Mouse (Mus musculus) forebrain, embryonic 15.5 days (tissue): ENCODE measurements around the gene Cass4. TPM values are rescaled to one million over a fixed set of nuclear protein-coding genes. Genes with fewer than 3 reads are reported as not detected.
A peak's percentile ranks its signal among the peaks of the same experiment; 100 is the strongest.

ENCODE experiments used
- ATAC-seq: fragments of 200-750 bp; cut with Nextera tagmentation; replicated peaks from 2 replicates; pipeline ENCODE4 v1.8.0; 2017; ENCODE audit warnings: mild to moderate bottlenecking, moderate TSS enrichment, moderate library complexity
- H3K27ac ChIP-seq: fragments of 300-500 bp; sonication (generic); replicated peaks from 2 replicates; pipeline ENCODE4 v1.5.1; 2015; ENCODE audit warnings: mild to moderate bottlenecking, inconsistent platforms
- H3K27me3 ChIP-seq: fragments of 300-500 bp; sonication (generic); 2 replicates; pipeline ENCODE4 v1.6.1; 2015; ENCODE audit warnings: inconsistent platforms
- H3K36me3 ChIP-seq: fragments of 300-500 bp; sonication (generic); 2 replicates; pipeline ENCODE4 v1.6.1; 2015; ENCODE audit warnings: mild to moderate bottlenecking, inconsistent platforms
- H3K4me1 ChIP-seq: fragments of 300-500 bp; sonication (generic); 2 replicates; pipeline ENCODE4 v1.6.1; 2015; ENCODE audit warnings: inconsistent platforms
- H3K4me2 ChIP-seq: fragments of 300-500 bp; sonication (generic); replicated peaks from 2 replicates; pipeline ENCODE4 v1.6.1; 2015; ENCODE audit warnings: mild to moderate bottlenecking, inconsistent platforms
- H3K4me3 ChIP-seq: fragments of 300-500 bp; sonication (generic); 2 replicates; pipeline ENCODE4 v1.5.1; 2015; ENCODE audit warnings: mild to moderate bottlenecking, inconsistent platforms
- H3K9ac ChIP-seq: fragments of 300-500 bp; sonication (generic); replicated peaks from 2 replicates; pipeline ENCODE4 v1.6.1; 2015; ENCODE audit warnings: mild to moderate bottlenecking, inconsistent platforms
- H3K9me3 ChIP-seq: fragments of 300-500 bp; sonication (generic); 2 replicates; pipeline ENCODE4 v1.6.1; 2016; ENCODE audit warnings: inconsistent platforms
- WGBS: fragments of 180-500 bp; shearing (Covaris S2); methylation state at CpG from one replicate; pipeline ENCODE4 v1.1.7; 2015; ENCODE audit warnings: mixed read lengths; 5-methylcytosine and 5-hydroxymethylcytosine counted together
- polyA plus RNA-seq: library from polyadenylated mRNA; unstranded; fragments of >200 nt; fragmentation: Nextera tagmentation; extraction: Ambion mirVana; gene quantifications from 2 replicates; pipeline ENCODE4 v1.2.1, GENCODE M21; 2015

Gene Cass4
- polyA plus RNA-seq, 1 experiment from 2014 or later, result 0.05 TPM

DNA sequence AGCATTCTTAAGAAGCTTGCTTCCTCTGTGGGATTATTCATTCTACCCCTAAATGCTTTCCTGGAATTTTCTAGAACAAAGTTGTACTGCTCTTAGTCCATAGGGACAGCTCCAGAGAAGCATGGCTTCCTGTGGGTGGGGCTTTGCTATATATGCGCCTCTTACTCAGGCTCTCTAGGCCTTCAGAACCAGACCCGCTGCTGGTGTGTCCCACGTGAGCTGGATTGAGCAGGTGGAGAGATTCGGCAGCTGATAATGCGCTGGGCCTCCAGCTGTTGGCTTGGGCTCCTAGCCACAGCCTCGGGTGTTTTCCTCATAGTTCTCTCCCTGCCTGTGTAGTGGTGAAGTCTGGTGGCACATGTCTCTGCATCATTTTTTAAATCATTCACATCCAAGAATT, 57.0 kb downstream of the Cass4 start:
- no peak overlapping the region for H3K9ac ChIP-seq
- H3K36me3 ChIP-seq, result peaks cover 77% of the 10 kb centered on the region
- ATAC-seq, result no peak
- no peaks in the 10 kb centered on the region for H3K27me3 ChIP-seq
- no peaks in the 10 kb centered on the region for H3K4me1 ChIP-seq
- no peak overlapping the region for H3K4me2 ChIP-seq
- 94% methylated on average over 6 of the region's 6 CpGs for WGBS
- H3K9me3 ChIP-seq, result no peaks in the 10 kb centered on the region
- H3K4me3 ChIP-seq, result no peak overlapping the region
- H3K27ac ChIP-seq, result no peak overlapping the region

DNA sequence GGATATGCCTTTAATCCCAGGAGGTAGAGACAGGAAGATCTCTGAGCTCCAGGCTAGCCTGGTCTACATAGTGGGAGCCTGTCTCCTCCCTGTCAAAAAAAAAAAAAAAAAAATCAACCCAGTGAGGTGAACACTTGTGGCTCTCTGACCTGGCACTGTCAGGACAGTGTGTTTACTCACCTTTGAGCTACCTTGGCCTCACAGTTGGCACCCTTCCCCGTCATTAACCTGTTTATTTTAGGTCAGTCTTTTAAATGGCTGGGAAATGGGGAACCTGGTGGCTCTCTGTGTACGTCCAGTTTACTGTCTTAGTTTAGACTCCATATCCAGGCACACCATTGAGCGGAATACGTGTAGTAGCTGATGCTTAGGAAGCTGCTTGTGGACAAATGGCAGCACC, 58.4 kb downstream of the Cass4 start:
- Histone ChIP-seq H3K27ac (no peak overlapping the region), H3K9me3 (no peaks in the 10 kb centered on the region), H3K36me3 (peaks cover 65% of the 10 kb centered on the region), H3K27me3 (no peaks in the 10 kb centered on the region), H3K4me1 (no peaks in the 10 kb centered on the region), H3K9ac (no peak overlapping the region), H3K4me2 (no peak overlapping the region), H3K4me3 (no peak overlapping the region)
- 96% methylated on average over 4 of the region's 4 CpGs for WGBS
- ATAC-seq, result no peak

DNA sequence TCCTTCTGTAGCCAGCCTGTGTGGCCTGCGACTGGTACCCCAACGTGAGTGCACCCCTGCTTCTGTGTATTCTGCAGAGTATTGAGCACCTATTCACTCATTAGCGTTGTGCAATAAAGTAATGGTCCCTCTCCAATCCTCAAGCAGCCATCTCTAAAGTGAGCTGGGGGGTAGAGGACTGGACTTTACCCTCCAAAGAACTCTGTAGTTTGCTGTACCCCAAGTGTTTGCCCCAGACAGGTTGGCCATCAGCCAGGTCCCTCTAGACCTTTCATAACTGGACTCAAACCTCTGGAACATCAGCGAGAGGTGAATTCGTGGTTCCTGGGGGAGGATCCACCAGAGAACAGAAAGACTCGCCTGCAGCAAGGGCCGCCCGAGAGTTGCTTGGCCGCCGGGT, 58.9 kb downstream of the Cass4 start:
- peaks cover 65% of the 10 kb centered on the region for H3K36me3 ChIP-seq
- H3K27ac ChIP-seq, result no peak overlapping the region
- ATAC-seq, result no peak
- no peaks in the 10 kb centered on the region for H3K27me3 ChIP-seq
- no peaks in the 10 kb centered on the region for H3K4me1 ChIP-seq
- H3K9ac ChIP-seq, result no peak overlapping the region
- no peak overlapping the region for H3K4me3 ChIP-seq
- no peaks in the 10 kb centered on the region for H3K9me3 ChIP-seq
- WGBS, result 96% methylated on average over 10 of the region's 10 CpGs
- no peak overlapping the region for H3K4me2 ChIP-seq

DNA sequence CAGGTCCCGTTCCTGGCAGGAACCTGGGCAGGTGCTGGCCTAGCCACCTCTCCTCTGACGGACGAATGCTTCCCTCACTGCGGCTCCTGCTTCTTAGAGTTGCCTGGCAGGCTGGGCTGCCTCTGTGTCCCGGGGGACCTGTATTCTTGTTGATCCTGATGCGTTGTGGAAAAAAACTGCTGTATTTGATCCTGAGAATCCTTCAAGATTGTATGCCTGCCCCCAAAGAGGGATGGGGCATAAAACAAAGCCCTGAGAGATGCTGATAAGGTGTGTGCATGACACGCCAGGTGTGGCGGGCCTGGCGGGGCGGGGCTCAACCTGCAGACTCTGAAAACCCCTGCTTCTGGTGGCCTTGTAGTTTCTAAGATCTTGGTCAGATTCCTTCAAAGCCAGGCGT, 64.9 kb downstream of the Cass4 start, which contains the start of gene Gcnt7:
TSS of gene Gcnt7 (minus strand) at position 101 of the 400 bp plus-strand sequence.
- Histone ChIP-seq H3K9me3 (no peaks in the 10 kb centered on the region), H3K9ac (no peak within 1 kb of the TSS), H3K4me3 (no peak within 1 kb of the TSS), H3K4me1 (no peaks in the 10 kb centered on the region), H3K4me2 (no peak within 1 kb of the TSS), H3K36me3 (peaks cover 19% of the 10 kb centered on the region), H3K27me3 (no peaks in the 10 kb centered on the region), H3K27ac (no peak within 1 kb of the TSS)
- ATAC-seq, result no peak
- 95% methylated on average over 11 of the region's 11 CpGs for WGBS

DNA sequence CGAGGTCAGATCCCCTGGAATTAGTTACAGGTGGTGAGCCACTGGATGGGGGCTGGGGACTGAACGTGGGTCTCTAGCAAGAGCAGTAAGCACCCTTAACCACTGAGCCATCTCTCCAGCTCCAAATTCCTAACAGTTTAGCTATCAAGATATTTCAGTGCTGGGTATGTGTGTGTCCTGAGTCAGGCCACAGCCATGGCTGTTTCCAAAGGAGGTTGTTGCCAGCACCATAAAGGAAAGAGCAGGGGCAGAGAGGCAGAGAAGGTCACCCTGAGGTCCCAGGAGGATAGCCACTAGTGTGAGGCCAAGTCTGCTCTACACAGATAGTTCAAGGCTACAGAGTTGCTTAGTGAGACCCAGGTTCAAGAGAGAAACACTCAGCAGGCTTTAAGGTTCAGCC, 67.1 kb downstream of the Cass4 start:
- no peak overlapping the region for H3K27ac ChIP-seq
- no peaks in the 10 kb centered on the region for H3K4me1 ChIP-seq
- H3K27me3 ChIP-seq, result no peaks in the 10 kb centered on the region
- no peak overlapping the region for H3K4me3 ChIP-seq
- peaks cover 25% of the 10 kb centered on the region for H3K36me3 ChIP-seq
- WGBS, result 84% methylated on average over 2 of the region's 2 CpGs
- no peak overlapping the region for H3K4me2 ChIP-seq
- no peak overlapping the region for H3K9ac ChIP-seq
- no peaks in the 10 kb centered on the region for H3K9me3 ChIP-seq
- ATAC-seq, result no peak

DNA sequence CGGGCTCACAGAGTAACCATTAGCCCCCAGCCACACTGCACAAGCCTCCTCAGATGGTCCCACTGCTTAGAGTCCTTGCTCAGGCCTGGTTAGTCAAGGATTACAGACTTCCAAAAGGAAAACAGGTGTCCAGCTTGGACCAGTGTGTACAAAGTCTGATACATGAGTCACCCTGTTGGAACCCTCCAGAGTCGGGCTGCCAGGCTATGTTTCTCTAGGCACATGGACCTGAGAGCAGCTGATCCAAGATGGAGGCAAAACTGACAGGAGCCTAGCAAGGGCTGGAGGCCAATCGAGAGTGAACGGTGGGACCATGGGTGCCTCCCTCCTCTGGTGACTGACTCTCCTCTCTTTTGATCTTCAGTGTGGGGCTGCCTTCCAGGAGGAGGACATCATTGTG, 69.2 kb downstream of the Cass4 start:
- peaks cover 1% of the 10 kb centered on the region; the same call in 1 of the 2 replicates for H3K4me1 ChIP-seq
- H3K4me2 ChIP-seq, result no peak overlapping the region
- no peaks in the 10 kb centered on the region for H3K27me3 ChIP-seq
- H3K36me3 ChIP-seq, result peaks cover 28% of the 10 kb centered on the region
- ATAC-seq, result no peak
- H3K27ac ChIP-seq, result no peak overlapping the region
- no peaks in the 10 kb centered on the region for H3K9me3 ChIP-seq
- H3K4me3 ChIP-seq, result no peak overlapping the region
- no peak overlapping the region for H3K9ac ChIP-seq
- 94% methylated on average over 4 of the region's 4 CpGs for WGBS

DNA sequence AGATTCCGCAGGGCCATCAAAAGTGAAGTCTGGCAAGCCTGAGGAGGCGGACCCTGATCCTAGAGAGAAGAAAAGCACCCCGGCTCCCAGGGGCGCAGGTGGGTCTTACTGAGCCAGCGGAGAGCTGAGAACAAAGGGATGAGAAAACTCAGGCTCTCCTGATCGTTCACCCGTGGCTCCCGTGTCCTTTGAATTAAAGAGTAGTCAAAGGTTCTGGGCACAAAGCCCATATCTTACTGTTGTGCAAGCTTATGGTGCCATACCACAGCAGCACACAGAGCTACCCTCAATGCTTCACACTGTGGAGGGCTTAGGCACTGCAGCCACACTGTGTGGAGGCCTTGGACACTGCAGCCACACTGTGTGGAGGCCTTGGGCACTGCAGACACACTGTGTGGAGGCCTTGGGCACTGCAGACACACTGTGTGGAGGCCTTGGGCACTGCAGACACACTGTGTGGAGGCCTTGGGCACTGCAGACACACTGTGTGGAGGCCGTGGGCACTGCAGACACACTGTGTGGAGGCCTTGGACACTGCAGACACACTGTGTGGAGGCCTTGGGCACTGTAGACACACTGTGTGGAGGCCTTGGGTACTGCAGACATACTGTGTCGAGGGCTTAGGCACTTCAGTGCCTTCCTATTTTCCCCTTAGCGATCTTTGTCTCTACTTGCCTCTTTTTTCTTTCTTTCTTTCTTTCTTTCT, 73.0 kb downstream of the Cass4 start:
- WGBS, result 61% methylated on average over 11 of the region's 11 CpGs
- Histone ChIP-seq H3K4me2 (no peak overlapping the region), H3K27me3 (no peaks in the 10 kb centered on the region), H3K9ac (no peak overlapping the region), H3K4me3 (no peak overlapping the region), H3K4me1 (peaks cover 12% of the 10 kb centered on the region), H3K9me3 (no peaks in the 10 kb centered on the region), H3K36me3 (peaks cover 42% of the 10 kb centered on the region), H3K27ac (no peak overlapping the region)
- ATAC-seq, result no peak

DNA sequence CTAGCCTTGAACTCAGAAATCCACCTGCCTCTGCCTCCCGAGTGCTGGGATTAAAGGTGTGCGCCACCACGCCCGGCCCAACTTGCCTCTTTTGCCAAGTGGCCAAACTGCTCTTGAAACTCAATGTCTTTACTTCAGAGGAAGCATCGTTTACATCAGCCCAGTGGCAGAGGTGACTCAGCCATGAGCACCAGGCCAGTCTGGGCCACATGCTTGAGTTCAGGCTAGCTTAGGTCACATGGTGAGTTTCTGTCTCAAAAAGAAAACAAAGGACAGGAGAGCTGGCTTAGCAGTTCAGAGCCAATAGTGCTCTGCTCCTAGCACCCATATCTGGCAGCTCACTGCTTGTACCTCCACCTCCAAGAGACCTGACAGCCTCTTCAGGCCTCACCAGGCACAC, 73.6 kb downstream of the Cass4 start:
- Histone ChIP-seq H3K27ac (0 out of 2 replicates have a peak overlapping the region, but pooled peaks have one; percentile 23), H3K4me3 (no peak overlapping the region), H3K36me3 (peaks cover 42% of the 10 kb centered on the region), H3K27me3 (no peaks in the 10 kb centered on the region), H3K4me2 (no peak overlapping the region), H3K9me3 (no peaks in the 10 kb centered on the region), H3K4me1 (peaks cover 15% of the 10 kb centered on the region), H3K9ac (no peak overlapping the region)
- no peak for ATAC-seq
- WGBS, result 89% methylated on average over 5 of the region's 5 CpGs

DNA sequence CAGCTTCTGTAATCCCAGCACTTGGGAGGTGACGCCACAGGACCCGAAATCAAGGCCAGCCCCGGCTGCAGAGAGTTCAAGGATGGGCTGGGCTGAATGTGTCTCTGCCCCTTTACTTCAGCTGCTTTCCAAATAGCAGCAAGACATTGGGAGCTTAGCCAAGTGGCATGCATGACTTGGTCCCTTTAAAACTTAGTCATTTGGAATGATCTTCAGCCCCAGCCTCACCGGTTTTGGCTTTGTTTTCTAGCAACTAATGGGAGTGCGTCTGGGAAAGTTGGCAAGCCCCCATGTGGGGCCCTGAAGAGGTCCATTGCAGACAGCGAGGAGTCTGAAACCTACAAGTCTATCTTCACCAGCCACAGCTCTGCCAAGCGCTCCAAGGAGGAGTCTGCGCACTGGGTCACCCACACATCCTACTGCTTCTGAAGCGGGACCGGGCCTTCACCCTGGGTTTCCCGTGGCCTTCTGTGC, 74.8 kb downstream of the Cass4 start:
- Histone ChIP-seq H3K27ac (peak overlapping the region; percentile 44), H3K27me3 (no peaks in the 10 kb centered on the region)
- WGBS, result 29% methylated on average over 11 of the region's 11 CpGs

DNA sequence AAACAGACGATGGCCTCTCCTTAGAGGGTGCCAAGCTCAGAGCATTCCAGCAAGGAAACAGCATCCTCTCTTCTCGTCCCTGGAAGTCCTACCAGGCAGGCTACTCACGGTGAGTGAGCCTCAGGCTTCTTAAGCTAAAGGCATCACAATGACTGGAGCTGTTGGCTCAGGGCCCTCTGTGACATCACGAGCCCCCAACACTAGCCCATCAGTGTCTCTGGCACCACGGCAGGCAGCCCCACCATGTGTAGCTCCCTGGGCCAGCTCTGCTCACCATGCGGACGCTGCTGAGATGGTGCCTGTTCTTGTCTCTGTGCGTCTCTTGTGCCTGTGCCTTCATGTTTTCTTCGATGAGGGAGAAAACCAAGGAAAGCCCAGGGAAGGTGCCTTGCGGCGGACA, 78.7 kb downstream of the Cass4 start, which contains the start of gene Fam209:
TSS of gene Fam209 (plus strand) at position 203 of the 400 bp plus-strand sequence.
- Histone ChIP-seq H3K4me3 (no peak within 1 kb of the TSS), H3K36me3 (peaks cover 14% of the 10 kb centered on the region), H3K4me2 (no peak within 1 kb of the TSS), H3K9ac (no peak within 1 kb of the TSS), H3K27ac (no peak within 1 kb of the TSS), H3K9me3 (no peaks in the 10 kb centered on the region), H3K4me1 (peaks cover 24% of the 10 kb centered on the region), H3K27me3 (no peaks in the 10 kb centered on the region)
- ATAC-seq, result no peak
- 67% methylated on average over 11 of the region's 11 CpGs for WGBS

More for the DNA sequence above, 74.8 kb downstream of the Cass4 start:
- Histone ChIP-seq H3K4me2 (no peak overlapping the region), H3K4me1 (peaks cover 21% of the 10 kb centered on the region), H3K4me3 (no peak overlapping the region), H3K9me3 (no peaks in the 10 kb centered on the region), H3K36me3 (peaks cover 39% of the 10 kb centered on the region), H3K9ac (no peak overlapping the region)
- peak; percentile 82 for ATAC-seq

DNA sequence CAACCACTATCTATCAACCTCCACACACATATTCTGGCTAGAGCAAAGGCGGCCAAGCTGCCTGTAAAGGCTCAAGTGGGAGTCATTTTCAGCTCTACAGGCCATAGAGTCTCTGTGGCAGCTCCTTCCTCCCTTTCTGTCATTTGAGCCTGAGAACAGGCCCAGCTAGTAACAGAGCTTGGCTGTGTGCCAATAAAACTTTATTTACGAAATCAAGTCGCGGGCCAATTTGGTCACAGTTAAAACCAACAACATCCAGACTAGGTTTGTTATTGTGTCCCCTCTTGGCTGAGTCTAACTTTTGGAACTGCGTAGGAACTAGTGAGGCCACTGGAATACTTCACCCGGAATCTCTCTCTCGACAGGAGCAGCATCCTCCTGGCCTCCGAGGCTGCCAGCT, 80.0 kb downstream of the Cass4 start:
- Histone ChIP-seq H3K9me3 (no peaks in the 10 kb centered on the region), H3K4me3 (no peak overlapping the region), H3K36me3 (peaks cover 11% of the 10 kb centered on the region), H3K4me1 (peaks cover 16% of the 10 kb centered on the region), H3K27me3 (no peaks in the 10 kb centered on the region), H3K9ac (no peak overlapping the region), H3K27ac (no peak overlapping the region), H3K4me2 (no peak overlapping the region)
- 40% methylated on average over 8 of the region's 8 CpGs for WGBS
- no peak for ATAC-seq

DNA sequence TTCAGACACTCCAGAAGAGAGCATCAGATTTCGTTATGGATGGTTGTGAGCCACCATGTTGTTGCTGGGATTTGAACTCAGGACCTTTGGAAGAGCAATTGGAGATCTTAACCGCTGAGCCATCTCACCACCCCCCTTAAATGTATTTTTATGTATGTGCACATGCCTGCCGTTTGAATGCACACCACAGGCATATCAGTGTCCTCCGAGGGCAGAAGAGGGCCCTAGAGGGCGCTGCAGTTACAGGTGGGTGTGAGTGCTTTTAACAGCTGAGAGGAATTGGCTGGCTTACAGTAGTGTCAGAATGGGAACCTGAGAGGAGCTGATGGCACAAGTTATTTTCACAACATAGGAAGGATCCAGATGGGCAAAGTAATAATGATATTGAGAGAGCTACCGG, 81.4 kb downstream of the Cass4 start:
- Histone ChIP-seq H3K4me2 (no peak overlapping the region), H3K27me3 (no peaks in the 10 kb centered on the region), H3K4me1 (peaks cover 12% of the 10 kb centered on the region), H3K9ac (no peak overlapping the region), H3K9me3 (no peaks in the 10 kb centered on the region), H3K4me3 (no peak overlapping the region), H3K36me3 (peaks cover under 1% of the 10 kb centered on the region), H3K27ac (no peak overlapping the region)
- 29% methylated on average over 6 of the region's 6 CpGs for whole genome bisulfite sequencing
- ATAC-seq, result no peak
